Comparison of ENCODE assay signal across 21 mouse cellular contexts in genomic region chr17:87763146-87763545, GRCm38 (mm10). TPM values are rescaled to one million over a fixed set of nuclear protein-coding genes. Genes with fewer than 3 reads are reported as not detected.
DNase-seq lines count a peak whose midpoint lies in the region; ATAC-seq and TF ChIP-seq lines count a peak whose summit lies in the region.
"Had no signal": no experiment of that assay in that cellular context is flagged by ENCODE, and none has a peak within 500 bp of the region (broad histone marks: within the 10 kb centered on the region; RNA-seq: fewer than 3 reads in every experiment).

No protein-coding gene starts in this region.

- no peak for TF ChIP-seq CTCF in Patski (IDR thresholded peaks at IDR 0.05)

- CTCF ChIA-PET in Patski (lab: Charles Lee), result no interaction called here

- H3K27me3 ChIP-seq in Patski, result peaks cover 4% of the 10 kb centered on the region
- H3K27me3 ChIP-seq: embryonic facial prominence, embryonic 12.5 days; hindbrain, embryonic 13.5 days; liver, embryonic 13.5 days; lung, embryonic 15.5 days; midbrain, embryonic 13.5 days; stomach, embryonic 15.5 days had no signal

- peak; percentile 85 for ATAC-seq in Patski
- ATAC-seq: midbrain, embryonic 13.5 days had no signal

- peak; percentile 13 for DNase-seq in adrenal gland, postnatal 10 days
- DNase-seq in adrenal gland, adult 8-10 months, result no peak
- DNase-seq in left cerebral cortex, adult 18-20 months (ENCODE audit: low spot score in 2 of 2), result peak; percentile 39
- no peak for DNase-seq in left cerebral cortex, postnatal 10 days (ENCODE audit: extremely low spot score in 1 of 2, low spot score in 2 of 2)
- peak; percentile 35 for DNase-seq in Patski (ENCODE audit: low read depth, low spot score)
- DNase-seq in left cerebral cortex, postnatal 36 days (ENCODE audit: low spot score in 2 of 2), result peak; percentile 39 to 43
- DNase-seq in embryo, embryonic 10 days (ENCODE audit: low spot score), result no peak
- DNase-seq in spleen, postnatal 36 days (ENCODE audit: low spot score in 2 of 2), result no peak
- DNase-seq: B cell, adult 2 months; gastrocnemius, postnatal 36 days; heart, postnatal 14 days; liver, embryonic 13.5 days; thymus, adult 2 months had no signal

- in situ Hi-C loops in Patski (cut with MboI; ENCODE audit: low pct_unique_long_range_greater_than_20kb), result no loop called here

- intact Hi-C loops in left cerebral cortex, postnatal 10 days (cut with DNase I), result no loop called here
- intact Hi-C loops in left cerebral cortex, postnatal 36 days (cut with DNase I), result no loop called here

- POLR2A ChIA-PET in Patski (lab: Charles Lee), result no interaction called here

RNA-seq across cellular contexts. Expression of gene Kcnk12, which starts 34.6 kb away (rescaled TPM):
- under 1 TPM; 0.18 to 0.27 TPM for total RNA-seq in adrenal gland, postnatal 10 days (2021)
- total RNA-seq in adrenal gland, adult 8-10 months (2022), result under 1 TPM; 0.14 to 0.54 (median 0.19) TPM
- 10 to 100 TPM; 30.1 to 33.8 TPM for total RNA-seq in left cerebral cortex, adult 18-20 months (2021)
- total RNA-seq in left cerebral cortex, postnatal 10 days (2021), result 10 to 100 TPM; 26.2 to 27.6 TPM
- not detected for polyA plus RNA-seq in Patski (2021)
- total RNA-seq in left cerebral cortex, postnatal 36 days (2021), result 10 to 100 TPM; 28.7 to 33.0 TPM
- total RNA-seq: gastrocnemius, postnatal 36 days; heart, postnatal 14 days; neutrophil, adult 5-6 weeks had no signal
- polyA plus RNA-seq: intestine, embryonic 14.5 days; kidney, embryonic 14.5 days had no signal

Comparison
In these comparisons a context has a peak if more than half of its experiments do, and no peak if none do; other contexts are left out.
1. DNase-seq: peak in adrenal gland, postnatal 10 days (single experiment), left cerebral cortex, adult 18-20 months (2 of 2), Patski (single experiment) and left cerebral cortex, postnatal 36 days (2 of 2); none in adrenal gland, adult 8-10 months (single experiment), left cerebral cortex, postnatal 10 days (0 of 2), embryo, embryonic 10 days (single experiment) and spleen, postnatal 36 days (0 of 2).
2. RNA of gene Kcnk12, which starts 34.6 kb away (total RNA-seq): 30.1 to 33.8 TPM in left cerebral cortex, adult 18-20 months, 28.7 to 33.0 TPM in left cerebral cortex, postnatal 36 days and 26.2 to 27.6 TPM in left cerebral cortex, postnatal 10 days; 0.18 to 0.27 TPM in adrenal gland, postnatal 10 days and 0.14 to 0.54 TPM in adrenal gland, adult 8-10 months; every median in the first group is over 10 times any median in the second.